Mouse (Mus musculus) bone marrow, adult 2 months (tissue): ENCODE measurements around the gene Map3k5. TPM values are rescaled to one million over a fixed set of nuclear protein-coding genes. Genes with fewer than 3 reads are reported as not detected.
A peak's percentile ranks its signal among the peaks of the same experiment; 100 is the strongest.

Experiments used
- H3K27ac ChIP-seq: fragments of 200-500 bp; 2 replicates; pipeline ENCODE4 v1.5.1; 2012; ENCODE audit warnings: low read depth, mild to moderate bottlenecking, control low read depth, inconsistent platforms, low read length; ENCODE audit not compliant: control insufficient read depth, poor library complexity, insufficient read depth
- H3K4me1 ChIP-seq: fragments of 200-500 bp; 2 replicates; pipeline ENCODE4 v1.6.1; 2011; ENCODE audit warnings: low read length; ENCODE audit not compliant: control insufficient read depth, insufficient read depth
- H3K4me3 ChIP-seq: fragments of 200-500 bp; replicated peaks from 2 replicates; pipeline ENCODE3; 2011; ENCODE audit warnings: mild to moderate bottlenecking, low read depth, low read length, control low read depth; ENCODE audit not compliant: control insufficient read depth
- CTCF ChIP-seq: fragments of 200-500 bp; IDR thresholded peaks from 2 replicates; pipeline ENCODE4 v1.5.1; 2011; ENCODE audit warnings: low read length, control low read depth; ENCODE audit not compliant: control insufficient read depth, insufficient read depth
- POLR2A ChIP-seq: fragments of 200-500 bp; IDR thresholded peaks from 2 replicates; pipeline ENCODE4 v1.6.1; 2011; ENCODE audit warnings: low read depth, mild to moderate bottlenecking, control low read depth, low read length, borderline replicate concordance; ENCODE audit not compliant: control insufficient read depth
- WGBS: fragments of 180-500 bp; shearing (Covaris S2); methylation state at CpG from one replicate; pipeline ENCODE4 v1.1.7; 2018; 5-methylcytosine and 5-hydroxymethylcytosine counted together
- polyA plus RNA-seq: library from polyadenylated mRNA; stranded (reverse); fragments of >200 nt; gene quantifications from 2 replicates; pipeline ENCODE4 v1.2.4, GENCODE M21; 2011; ENCODE audit warnings: low replicate concordance; ENCODE audit not compliant: missing spikeins, insufficient read depth, insufficient read length

The Map3k5 gene
- polyA plus RNA-seq, 1 experiment: 27.0 TPM

- Histone ChIP-seq H3K27ac (no peak overlapping the region), H3K4me1 (peaks cover 3% of the 10 kb centered on the region), H3K4me3 (no peak overlapping the region)
- WGBS: 89% methylated on average over 2 of the region's 2 CpGs
- TF ChIP-seq CTCF (no peak), POLR2A (no peak)
Measured at GRCm38 (mm10) chr10:20044051-20044450, 109.8 kb downstream of the Map3k5 start.

DNA sequence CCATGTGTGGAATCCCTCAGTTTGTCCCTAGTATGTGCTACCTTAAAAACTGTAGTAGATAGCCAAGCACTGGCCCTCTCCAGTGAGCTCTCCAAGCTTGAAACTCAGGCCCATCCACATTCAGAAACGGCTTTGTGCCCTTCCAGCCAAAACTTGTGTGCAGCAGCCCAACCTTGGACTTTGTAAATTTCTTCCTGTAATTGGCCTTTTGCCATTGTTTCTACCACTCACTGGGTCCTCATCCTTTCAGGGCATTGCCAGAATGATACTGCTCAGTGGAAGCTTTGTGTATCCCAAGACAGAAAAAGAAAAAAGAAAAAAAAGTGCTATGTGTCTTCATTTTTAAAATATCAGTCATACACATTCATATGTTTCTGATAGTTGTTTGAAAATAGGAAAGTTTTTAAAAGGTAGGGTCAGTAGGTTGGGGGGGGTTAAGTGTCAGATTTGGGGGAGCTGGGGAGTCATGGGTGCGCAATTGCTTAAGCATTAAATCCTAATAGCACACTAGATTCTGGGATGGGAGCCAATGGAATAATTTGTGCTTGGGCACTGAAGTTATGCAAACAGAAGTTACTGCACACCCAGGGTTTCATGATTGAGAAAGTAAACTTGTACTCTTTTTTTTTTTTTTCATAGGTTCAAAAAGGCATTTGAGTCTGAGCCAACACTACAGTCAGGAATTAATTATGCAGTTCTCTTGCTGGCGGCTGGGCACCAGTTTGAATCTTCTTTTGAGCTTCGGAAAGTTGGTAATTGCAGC, 111.6 kb downstream of the Map3k5 start:
- Histone ChIP-seq H3K4me1 (no peaks in the 10 kb centered on the region; the same call in 1 of the 2 replicates), H3K4me3 (no peak overlapping the region), H3K27ac (no peak overlapping the region)
- TF ChIP-seq CTCF: no peak
- TF ChIP-seq POLR2A: no peak
- WGBS: 72% methylated on average over 4 of the region's 4 CpGs

DNA sequence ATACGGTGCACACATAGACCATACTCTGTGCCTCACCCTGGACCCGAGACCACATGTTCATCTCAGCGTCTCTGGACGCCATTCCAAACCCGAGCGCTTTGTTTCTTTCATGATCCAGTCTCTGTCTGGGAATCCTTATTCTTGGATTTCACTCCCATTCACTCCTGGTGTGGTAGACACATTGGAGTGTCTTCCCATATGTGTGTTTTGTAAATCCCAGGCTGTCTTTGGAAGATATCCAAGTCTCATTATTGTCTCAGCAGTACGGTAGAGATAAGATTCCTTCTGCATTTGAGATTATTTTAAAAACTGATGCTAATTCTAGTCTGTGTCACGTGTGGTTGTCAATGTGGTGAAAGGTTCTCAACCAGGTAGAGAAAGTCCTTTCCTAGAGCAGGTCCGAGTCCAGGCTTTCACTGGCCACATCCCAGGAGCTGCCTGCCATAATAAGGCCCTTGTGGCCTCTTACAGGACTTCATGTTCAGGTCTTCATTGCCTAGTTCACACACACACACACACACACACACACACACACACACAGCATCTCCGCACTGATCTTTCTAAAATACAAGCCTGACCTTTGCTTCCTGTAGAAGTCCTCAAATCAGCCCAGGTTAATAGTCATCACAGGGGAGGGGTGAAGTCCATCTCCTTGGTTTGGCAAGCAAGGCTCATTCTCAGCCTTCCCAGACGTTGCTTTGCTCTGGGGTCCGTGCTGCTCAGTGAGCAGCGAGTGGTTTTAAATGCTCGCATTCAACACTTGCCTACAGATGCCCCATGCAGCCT, 122.8 kb downstream of the Map3k5 start:
- H3K4me1 ChIP-seq: peaks cover 21% of the 10 kb centered on the region
- H3K4me3 ChIP-seq: no peak overlapping the region
- 81% methylated on average over 14 of the region's 14 CpGs for WGBS
- no peak for TF ChIP-seq POLR2A
- no peak for TF ChIP-seq CTCF
- peak overlapping the region; percentile 44; the same call in 1 of the 2 replicates for H3K27ac ChIP-seq

GRCm38 (mm10) chr10:20058031-20058430, 123.8 kb downstream of the Map3k5 start:
- Histone ChIP-seq H3K4me3 (no peak overlapping the region), H3K4me1 (peaks cover 21% of the 10 kb centered on the region), H3K27ac (peak overlapping the region; percentile 44; the same call in 1 of the 2 replicates)
- TF ChIP-seq POLR2A (no peak), CTCF (no peak)
- 44% methylated on average over 10 of the region's 10 CpGs for WGBS

GRCm38 (mm10) chr10:20058841-20059240, 124.6 kb downstream of the Map3k5 start:
- H3K4me3 ChIP-seq: no peak overlapping the region
- no peak for TF ChIP-seq POLR2A
- no peak for TF ChIP-seq CTCF
- H3K27ac ChIP-seq: peak overlapping the region; percentile 87; the same call in 1 of the 2 replicates
- peaks cover 21% of the 10 kb centered on the region for H3K4me1 ChIP-seq
- 7% methylated on average over 10 of the region's 10 CpGs for WGBS

- H3K27ac ChIP-seq: peak overlapping the region; percentile 61
Measured at GRCm38 (mm10) chr10:20060320-20060970, 126.2 kb downstream of the Map3k5 start.

GRCm38 (mm10) chr10:20064556-20065207, 130.4 kb downstream of the Map3k5 start:
- TF ChIP-seq CTCF (no peak), POLR2A (no peak)
- Histone ChIP-seq H3K4me1 (peaks cover 8% of the 10 kb centered on the region), H3K27ac (no peak overlapping the region), H3K4me3 (no peak overlapping the region)
- 78% methylated on average over 9 of the region's 9 CpGs for WGBS

More at GRCm38 (mm10) chr10:20060320-20060970, 126.2 kb downstream of the Map3k5 start:
- no peak for TF ChIP-seq POLR2A
- TF ChIP-seq CTCF: no peak
- WGBS: 29% methylated on average over 15 of the region's 15 CpGs
- Histone ChIP-seq H3K4me1 (peaks cover 21% of the 10 kb centered on the region), H3K4me3 (no peak overlapping the region)

DNA sequence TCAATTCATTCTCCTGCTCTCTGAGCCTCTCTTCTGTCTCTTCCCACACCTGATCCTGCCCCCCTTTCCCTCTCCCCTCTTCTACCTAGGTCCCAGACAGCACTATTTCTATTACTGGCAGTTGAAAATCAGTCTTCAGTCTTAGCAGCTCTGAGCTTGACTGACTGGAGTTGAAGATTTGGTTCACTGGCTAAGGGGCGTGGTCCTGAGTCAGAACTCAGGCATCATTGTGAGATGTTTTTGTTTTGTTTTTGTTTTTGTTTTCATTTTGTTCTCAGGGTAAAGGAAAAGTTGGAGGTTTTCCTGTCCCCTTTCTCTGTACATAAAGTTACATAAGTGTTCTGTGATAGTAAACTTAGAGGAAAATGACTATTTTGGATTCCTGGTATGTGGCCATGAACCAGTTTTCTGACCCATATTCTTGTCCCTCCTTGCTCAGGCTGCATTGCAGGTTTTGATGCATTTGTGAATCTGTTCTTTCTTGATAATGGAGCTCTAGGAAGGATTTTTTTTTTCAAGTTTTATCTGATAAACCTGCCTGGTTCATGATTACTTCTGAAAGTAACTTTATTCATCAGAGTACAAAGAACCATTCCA, 131.9 kb downstream of the Map3k5 start:
- H3K4me1 ChIP-seq: peaks cover 3% of the 10 kb centered on the region
- no peak overlapping the region for H3K4me3 ChIP-seq
- TF ChIP-seq CTCF: no peak
- no peak for TF ChIP-seq POLR2A
- no peak overlapping the region for H3K27ac ChIP-seq
- WGBS: 100% methylated on average over 1 of the region's 1 CpGs
